Mouse (Mus musculus) MN1 (cell line): ENCODE measurements around the gene Ttc7b.

Experiments used
- DNase-seq: peaks from one replicate; pipeline ENCODE4 v3.0.0-alpha.2; 2016; ENCODE audit warnings: low spot score

The Ttc7b gene

DNA sequence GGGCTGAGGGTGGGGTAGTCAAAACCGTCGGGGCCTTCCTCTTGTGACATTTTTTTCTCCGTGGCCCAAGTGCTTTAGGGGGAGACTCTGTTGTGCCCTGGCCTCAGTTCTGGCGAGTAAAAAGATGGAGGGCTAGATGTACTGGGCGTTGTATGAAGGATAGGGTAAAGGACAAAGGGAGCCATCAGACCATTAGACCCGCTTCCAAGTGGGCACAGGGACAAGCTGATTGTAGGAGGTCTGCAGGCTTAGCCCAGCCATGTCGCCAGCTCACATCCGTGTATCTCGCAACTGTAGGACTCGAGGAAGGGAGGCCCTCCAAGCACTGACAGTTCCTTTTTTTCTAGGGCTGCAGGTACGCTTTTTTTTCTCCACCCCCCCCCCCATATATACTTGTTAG lies 111.9 kb downstream of the Ttc7b start:
- DNase-seq = no peak

DNA sequence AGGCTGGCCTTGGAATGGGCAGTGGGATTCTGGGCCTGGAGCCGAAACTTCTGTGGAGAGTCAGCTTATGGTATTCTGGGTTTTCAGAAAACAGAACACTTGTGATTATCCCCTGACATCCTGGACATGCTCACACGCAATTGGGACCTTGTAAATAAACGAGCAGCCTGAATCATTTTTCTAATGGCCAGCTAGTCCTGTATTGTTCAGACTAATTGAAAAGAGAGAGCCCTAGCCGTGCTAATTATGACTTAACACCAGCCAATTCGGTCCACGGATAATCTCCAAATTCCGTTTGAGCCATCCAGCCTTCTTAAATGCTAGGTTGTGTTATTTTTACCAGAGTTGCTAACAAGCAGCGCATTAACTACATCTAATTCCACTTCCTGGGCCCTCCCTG lies 112.5 kb downstream of the Ttc7b start:
- DNase-seq = no peak

DNA sequence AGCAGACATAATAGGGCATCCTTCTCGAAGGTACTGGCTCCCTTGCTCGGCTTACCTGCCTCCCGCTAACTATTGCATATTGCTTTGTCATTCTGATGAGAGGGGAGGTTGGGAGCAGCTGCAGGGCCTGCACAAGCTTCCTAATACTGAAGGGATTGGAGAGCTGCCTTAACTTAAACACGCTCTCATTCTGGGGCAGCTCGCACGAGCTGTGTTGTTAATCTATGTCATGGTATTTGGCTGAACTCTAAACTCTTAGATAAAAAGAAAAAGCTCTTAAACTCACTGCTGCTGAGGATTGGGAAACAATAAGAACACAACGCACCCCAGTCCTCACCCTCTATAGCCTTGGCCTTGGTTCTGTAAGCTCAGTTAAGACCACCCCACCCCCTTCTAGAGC lies 113.3 kb downstream of the Ttc7b start:
- no peak for DNase-seq

DNA sequence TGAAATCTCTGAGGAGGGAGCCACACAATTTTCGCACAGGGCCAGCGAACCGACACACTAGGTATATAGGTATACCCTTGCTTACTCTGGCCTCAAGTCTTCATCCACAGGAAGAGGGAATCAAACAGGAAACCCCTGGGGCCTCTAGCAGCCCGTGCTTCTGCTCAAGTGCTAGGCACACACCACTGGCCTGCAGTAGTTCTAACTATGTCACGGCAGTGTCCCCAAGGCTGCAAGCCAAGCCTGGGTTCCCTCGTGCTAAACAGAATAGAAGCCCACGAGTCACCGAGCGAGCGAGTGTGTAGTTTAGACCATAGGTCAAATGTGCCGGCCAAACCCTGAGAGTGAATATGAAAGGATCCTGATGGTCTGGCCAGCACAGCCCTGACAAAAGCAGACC lies 114.5 kb downstream of the Ttc7b start:
- no peak for DNase-seq

DNA sequence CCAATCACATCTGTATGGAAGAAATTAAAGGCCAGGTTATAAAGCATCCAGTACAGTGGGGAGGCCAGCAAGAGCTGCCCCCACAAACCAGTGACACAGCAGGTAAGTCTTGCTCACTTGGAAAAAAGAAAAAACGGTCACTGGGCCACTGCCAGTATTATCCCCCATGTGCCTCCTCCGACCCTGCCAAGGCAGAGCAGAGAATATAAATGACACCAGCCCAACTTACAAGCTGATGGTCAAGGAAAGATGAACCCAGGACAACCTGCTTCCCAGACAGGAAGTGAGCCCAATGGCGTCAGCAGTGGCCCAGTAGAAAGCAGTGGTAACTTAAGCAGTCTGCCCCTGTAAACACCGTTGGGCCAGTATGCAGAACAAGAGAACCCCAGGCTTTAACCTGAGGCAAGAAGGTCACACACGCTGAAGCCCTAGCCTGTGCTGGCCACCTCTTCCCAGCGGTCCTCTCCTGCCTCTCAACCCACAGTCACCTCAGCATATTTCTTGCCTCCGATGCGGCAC lies 115.1 kb downstream of the Ttc7b start:
- no peak for DNase-seq

DNA sequence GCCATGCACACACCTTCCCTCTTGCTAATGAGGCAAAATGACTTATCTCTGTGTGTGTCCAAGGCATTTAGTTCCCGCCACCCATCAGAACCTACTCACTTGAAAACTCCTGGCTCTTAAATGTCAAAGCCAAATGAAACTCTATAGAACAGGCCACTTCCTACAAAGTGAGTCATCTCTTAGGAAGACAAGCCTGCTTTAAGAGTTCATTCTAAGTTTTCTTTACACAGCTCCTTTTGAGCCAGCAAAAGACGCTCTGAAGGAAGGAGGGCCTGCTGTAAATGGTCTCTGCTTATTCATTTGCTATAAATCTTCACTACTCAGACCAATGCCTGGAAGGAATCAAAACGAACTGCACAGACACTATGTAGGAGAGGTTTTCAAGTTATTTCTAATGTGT lies 116.2 kb downstream of the Ttc7b start:
- DNase-seq = no peak

DNA sequence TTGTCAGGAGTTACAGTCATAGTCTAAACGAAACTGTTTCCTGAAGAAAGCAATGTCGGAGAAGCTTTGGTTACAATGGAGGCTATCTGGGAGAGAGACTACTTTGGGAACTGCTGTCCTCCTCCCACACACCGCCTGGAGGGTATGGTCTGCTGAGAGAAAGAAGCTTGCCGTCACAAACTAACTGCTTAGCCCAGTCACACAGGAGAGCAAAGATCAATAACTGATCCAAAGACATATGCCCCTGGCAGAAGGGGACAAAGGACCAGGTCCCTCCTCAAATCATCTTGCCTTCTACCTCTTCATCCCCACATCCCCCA lies 117.7 kb downstream of the Ttc7b start:
- DNase-seq = no peak

DNA sequence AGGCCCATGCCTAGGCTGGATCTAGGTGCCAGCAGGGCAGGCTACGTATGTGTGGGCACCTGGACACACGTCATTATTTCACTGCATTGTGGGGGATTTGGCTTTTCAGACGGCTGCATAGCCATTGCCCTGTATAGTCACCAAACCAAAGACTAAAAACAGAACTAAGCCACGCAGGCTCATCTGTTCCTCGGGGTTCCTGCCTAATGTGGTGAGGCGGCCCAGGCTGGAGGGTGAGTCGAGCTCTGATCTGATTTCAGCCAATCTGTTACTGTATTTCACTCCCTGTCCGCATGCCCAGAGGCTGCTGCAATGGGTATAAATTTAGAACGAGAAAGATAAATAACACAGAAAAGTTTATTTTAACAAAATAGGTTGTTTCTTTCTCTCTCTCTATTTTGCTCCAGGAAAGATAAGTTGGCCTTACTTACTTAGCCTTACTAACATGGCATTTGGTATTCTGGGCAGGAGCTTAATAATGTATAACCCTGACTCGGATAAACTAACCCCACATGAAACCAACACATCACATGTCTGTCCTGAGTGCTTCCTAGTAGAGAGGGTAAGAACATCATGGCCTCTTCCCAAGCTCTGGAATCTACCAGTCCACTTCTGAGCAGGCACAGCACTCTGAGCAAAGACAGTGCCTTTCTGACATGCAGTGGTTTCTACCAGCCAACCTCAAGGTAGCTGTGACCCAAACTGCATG lies 118.2 kb downstream of the Ttc7b start:
- no peak for DNase-seq

DNA sequence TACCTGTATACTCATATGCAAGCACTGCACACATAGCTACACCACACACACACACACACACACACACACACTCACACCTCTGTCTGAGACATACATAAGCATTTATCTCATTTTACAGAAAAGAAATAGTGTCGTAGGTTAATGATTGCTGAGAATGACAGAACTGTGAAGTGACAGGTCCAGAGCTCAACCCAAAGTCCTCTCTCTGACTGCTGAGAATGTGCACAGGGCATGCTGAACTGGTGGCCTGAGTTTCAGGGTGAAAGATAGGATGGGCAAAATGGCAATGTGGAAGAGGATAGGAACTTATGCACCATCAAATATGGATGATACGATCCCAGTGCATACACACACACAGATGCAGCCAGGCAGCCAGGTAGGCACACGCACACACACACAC lies 120.5 kb downstream of the Ttc7b start:
- no peak for DNase-seq

DNA sequence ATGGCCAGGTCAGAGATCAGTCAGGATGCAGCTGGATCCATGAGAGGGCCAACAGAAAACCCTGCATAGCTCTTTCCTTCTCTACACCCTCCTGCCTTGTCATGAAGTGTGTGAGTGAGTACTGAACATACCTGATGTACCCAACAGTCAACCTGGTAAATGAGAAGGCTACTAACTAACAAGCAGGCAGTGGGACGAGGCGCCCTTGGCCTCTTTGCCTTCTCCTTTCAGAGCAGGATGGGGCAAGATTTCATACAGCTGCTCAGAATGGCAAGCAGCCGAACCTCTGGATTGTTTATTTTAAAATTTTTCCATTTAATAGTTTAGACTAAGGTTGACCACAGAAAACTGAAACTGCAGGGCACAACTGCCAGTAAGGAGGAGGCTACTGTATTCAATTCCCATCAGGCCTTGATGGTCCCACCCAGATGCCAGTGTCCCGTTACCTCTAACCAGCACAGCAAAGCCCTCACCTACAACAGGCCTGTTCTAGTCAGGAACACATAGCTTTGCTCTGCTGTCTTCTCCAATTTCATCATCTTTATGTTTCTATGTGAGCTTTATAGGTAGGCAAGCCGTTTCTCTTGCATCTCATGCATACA lies 121.4 kb downstream of the Ttc7b start:
- no peak for DNase-seq

DNA sequence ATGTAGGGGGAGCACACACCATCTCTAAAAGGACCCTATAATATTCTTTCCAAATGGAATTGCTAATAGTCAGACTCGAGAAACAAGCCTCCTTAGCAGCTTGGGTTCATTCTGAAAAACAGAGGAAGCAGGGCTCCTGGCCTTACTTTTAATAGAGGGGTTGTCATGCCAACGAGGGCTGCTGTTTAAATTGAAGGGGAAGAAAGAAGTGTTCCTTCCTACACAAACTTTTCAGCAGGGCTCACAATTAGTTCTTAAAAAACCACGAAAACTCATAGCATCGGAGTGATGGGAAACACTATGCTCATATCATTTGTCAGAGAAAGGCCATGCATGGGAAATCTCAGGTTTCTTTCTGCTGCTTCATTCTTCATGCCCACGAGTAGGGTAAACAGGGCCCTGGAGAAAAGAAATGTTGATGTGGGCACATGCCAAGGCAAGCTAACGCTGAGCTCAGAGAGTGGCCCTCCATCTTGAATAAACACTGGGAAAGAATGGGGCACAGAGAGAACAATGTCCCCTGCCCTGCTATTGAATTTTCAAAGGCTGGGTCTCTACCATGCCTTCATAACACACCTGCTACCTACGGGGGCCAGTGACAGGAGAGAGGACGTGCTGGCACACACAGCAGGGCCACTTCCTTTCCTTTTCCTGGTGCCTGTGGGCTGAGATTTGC lies 122.2 kb downstream of the Ttc7b start:
- no peak for DNase-seq

DNA sequence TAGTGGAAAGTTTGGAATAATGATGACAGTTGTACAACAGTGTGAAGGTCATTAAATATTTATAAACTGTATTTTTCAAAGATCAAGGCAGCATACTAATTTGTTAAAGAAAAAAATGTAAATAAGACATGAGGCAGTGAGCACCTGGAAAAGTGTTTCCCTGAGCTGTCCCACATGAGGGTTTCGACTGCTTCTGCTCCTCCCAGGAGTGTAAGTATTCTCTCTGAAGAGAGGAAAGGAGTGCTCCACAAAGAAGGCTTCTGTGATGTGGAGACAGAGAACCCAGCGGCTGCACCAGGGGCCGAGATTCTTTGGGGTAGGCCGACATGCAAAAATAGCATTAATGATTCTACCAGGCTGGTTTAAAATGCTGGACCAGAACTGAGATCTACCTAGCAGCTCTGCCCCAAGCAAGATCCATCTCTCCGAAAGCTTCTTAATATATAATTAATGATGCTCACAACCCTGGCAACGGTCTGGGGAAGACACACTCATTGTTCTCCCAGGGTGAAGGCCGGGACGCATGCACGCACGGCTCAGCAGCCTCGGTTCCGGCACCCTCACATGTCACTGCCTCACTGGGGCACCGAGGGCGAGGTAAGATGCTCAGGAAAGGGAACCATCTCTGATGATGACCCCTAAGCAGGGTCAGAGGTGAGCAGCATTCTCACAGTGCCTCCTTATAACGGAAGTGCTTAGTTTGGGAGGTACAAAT lies 123.0 kb downstream of the Ttc7b start:
- DNase-seq = no peak

DNA sequence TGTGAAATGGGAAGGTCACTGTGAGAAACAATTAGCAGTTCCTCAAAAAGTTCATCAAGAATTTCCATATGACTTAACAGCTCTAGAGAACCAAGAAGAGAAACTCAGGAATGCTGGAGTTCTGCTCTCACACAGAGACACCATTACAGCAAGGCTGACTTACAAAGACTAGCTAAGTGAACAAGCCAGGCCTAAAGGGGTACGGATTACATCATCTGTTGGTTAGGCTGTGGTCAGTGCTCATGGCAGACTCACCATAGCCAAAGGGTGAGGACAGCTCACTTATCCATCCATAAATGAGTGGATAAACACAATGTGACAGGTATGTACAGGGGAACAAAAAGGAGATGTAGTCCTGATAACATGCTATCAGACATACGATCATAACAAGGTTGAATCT lies 123.8 kb downstream of the Ttc7b start:
- DNase-seq = no peak

DNA sequence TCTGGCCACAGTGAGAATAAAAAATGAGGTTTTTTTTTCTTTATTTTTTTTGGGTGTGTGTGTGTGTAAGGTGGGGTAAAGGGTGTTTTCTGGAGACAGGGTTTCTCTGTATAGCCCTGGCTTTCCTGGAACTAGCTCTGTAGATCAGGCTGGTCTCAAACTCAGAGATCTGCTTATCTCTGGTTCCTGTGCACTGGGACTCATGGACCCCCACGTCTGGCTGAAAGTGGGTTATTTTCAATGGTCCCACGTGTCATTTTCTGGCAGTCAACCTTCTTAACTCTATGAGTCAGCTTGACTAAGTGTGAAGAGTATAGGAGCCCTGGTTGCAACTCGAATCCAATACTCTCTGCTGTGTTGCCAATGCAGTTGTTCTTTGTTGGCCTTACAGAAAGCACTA lies 127.1 kb downstream of the Ttc7b start:
- no peak for DNase-seq

DNA sequence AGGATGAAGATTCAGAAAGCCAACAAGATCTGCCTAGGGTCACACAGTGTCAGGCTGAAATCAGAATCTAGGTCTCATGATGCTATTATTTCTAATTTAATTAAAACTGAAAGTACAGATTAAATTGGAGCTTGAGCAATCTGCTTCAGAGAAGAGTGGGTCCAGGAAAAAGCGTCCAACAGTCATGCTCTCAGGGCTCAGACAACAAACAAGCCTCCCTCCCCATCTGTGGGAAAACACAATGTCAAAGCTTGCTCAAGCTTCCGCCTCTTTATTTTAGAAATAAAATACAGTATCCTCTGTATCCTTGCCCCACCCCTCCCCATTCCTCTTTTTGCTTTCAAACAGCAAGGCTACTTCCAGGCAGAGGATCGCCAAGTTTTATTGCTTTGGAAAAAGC lies 127.5 kb downstream of the Ttc7b start:
- DNase-seq = no peak

DNA sequence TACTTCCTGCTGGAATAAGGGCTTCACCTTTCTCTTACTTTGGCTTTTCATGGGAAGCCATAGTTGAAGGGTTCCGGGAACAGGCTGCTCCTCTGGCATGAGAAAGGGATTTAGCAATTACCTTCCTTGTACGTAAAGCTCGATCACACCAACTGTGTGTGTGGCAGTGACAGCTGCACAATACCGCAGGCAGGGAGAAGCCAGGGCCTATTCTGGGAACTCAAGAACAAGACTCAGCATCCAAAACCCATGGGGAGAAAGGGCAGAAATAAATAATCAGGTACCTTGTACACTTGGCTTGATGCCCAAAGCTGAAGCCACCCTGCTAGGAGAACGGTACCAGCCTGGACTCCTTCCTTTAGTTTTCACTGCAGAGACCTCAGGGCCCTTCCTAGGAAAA lies 128.2 kb downstream of the Ttc7b start:
- DNase-seq = no peak

DNA sequence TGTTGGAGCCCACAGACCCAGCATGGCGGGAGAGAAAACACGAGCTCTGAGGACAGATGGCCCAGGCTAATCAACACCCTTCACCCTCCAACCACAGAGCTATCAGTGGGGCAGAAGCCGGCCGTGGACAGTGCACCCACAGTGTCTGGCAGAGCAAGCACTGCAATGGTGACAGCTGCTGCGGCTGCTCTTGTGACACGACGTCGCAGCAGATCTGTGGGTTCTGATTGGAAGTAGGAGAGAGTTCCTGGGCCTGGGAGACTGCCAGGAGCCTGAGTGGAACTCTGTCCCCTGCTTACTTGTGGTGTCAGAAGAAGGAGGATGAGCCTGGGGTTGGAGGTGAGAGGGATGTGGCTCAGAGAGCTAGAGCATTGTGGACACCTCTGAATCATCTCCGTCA lies 128.7 kb downstream of the Ttc7b start:
- DNase-seq = no peak

DNA sequence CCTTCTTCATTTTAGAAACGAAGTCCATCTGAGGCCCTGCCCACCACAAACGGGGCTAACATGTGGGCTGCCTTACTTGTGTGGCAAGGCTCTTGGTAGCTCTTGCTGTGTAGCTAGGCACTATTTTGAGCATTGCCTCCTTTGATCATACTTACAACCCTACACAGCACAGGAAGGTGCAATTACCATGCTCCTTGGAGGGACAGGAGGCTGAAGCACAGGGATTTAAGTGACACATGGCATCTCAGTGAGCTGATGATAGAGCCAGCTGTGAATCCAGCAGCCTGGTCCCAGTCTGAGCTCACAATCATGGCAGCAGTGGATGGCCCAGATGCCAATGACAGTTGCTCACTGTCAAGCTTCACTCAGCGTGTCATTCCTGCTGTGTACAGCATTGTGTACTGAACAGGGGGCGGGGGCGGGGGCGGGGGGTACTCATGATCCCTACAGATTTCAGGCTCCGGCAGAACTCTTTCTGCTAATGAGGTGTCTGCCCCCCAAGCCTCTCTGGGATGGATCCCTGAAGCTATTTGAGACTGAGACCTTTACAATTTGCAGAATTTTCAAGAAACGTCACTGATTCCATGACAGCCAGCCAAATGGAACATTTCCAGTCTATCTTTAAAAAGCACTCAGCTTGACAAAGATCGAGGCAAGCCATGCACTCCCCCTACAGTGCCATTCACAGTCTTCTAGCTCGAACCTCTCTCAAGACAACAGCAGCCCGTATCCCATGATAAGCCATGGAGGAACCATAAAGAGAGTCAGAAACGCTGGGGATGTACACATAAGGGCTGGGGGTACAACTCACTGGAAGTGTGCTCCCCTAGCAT lies 130.5 kb downstream of the Ttc7b start:
- no peak for DNase-seq

DNA sequence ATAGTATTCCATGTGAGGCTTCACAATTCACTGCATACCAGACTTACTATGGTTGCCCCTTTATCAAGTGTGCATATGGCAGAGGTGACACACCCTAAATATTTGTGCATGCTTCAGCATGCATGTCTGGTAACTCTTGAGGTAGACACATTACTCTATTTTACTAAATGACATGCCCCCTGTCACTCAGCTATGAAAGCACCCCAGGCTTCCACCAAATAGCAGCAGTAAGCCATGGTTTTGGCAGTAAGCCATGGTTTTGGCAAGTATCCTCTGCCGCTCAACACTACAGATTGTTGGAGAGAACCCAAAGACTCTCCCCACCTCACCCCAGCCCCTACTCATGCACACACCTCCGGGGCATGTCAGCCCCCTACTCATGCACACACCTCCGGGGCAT lies 134.4 kb downstream of the Ttc7b start:
- DNase-seq = no peak

DNA sequence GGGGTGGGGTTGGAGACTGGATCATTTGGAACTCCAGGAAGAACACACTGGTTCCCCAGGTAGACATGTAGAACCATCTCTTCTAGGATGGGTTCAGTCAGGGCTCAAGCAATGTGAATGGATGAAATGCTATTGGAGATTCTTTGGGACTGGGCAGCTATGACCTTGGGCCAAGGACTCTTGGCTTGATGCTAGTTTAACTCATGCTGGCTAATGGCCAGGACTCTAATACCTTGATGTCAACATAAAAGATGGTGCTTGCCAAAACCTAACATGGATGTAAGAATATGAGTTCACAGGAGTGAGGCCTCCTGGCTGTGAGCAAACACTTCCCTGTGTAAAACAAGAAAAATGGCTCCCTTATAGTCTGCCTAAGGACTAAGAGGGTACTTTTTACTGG lies 138.1 kb downstream of the Ttc7b start:
- DNase-seq = no peak

DNA sequence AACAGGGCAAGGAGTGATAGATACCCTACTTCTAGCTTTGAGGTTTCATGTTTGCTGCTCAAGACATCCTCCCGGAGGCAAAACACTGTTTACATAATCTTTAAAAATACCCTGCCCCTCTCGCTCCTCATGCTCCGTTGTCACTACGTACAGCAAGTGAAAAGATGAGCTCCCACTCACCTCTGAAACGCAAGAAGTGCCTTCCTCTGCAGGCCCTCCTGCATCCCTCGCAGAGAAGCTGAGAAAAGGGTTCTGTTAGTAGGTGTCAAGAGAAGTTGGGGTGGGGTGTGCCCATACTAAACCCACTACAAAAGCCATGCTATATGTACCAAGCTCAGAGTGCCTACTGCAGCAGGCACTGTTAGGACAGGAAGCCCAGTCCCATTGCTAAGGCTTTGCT lies 138.7 kb downstream of the Ttc7b start:
- DNase-seq = no peak

DNA sequence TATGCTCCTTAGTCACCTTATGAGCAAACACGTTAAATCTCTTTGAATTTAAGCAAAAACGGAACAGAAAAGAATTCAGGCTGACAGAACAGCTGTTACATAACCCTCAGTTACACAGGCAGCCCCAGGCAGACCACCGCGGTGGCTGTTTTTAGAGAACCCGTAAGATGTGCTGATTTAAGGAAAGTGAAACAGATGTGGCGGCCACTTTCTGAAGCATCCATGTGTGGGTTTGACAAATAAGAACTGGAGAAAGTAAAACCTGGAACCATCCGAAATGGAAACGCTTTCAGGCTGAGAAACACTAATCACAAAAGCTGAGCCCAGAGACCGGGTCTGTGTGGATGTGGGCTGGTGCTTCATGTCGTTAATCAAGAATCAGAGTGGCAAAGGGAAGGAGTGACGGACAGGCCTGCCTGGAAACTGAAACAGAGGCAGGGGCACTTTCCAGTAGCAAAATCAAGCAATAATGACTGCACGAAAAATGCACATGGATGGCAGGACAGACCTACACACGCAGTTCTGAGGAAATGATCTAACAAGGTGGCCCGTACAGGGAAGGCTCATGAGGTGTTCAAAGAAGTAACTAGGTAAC lies 139.8 kb downstream of the Ttc7b start:
- no peak for DNase-seq
